Mouse (Mus musculus): Measurements from ENCODE around the gene Mup1. TPM values are rescaled to one million over a fixed set of nuclear protein-coding genes. Genes with fewer than 3 reads are reported as not detected.
"Not testable (repeated sequence)": the region's sequence is repeated elsewhere in the genome, so short reads cannot be mapped to it uniquely, and the experiment has no call there.

The Mup1 gene
- not detected in 2 replicates for polyA plus RNA-seq (2016; fragmentation: Nextera tagmentation; extraction: Ambion mirVana)

DNA sequence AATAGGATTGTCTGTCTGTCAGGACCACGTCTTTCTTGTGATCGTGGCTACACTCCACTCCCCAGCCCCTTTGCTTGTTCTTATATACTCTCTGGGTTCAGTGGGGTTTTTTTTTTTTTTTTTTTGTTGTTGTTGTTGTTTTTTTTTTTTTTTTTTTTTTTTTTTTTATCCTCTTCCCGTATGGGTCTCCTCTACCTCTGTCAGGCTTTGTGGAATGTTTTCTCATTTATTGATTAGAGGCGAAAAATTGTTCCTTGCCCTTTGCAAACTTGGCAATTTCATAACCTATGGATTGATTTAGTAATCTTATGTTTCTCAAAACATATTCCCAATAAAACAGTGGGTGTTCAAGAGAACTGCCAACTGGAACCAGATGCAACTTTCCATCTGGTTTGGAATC lies at the start of gene Mup1:
Gene Mup1, minus strand, starts transcription at position 101 of the 400 bp plus-strand sequence.
- DNase-seq (ENCODE audit: low spot score); H3K27ac ChIP-seq; H3K9me3 ChIP-seq; H3K4me3 ChIP-seq; H3K4me1 ChIP-seq (replicated peaks); H3K36me3 ChIP-seq; H3K27me3 ChIP-seq (ENCODE audit: insufficient read depth, poor library complexity, severe bottlenecking): not testable (repeated sequence)
- WGBS, result 83% methylated on average over 2 of the region's 4 CpGs

Other genes with a start within 250 kb of the Mup1 start
- gene Mup9, start 80.0 kb downstream of the Mup1 start, polyA plus RNA-seq (2016; fragmentation: Nextera tagmentation; extraction: Ambion mirVana), result not detected in 2 replicates
- gene Mup10, start 80.2 kb upstream of the Mup1 start, polyA plus RNA-seq (2016; fragmentation: Nextera tagmentation; extraction: Ambion mirVana), result not detected in 2 replicates
- not detected in 2 replicates for gene Mup11, start 160.5 kb upstream of the Mup1 start, polyA plus RNA-seq (2016; fragmentation: Nextera tagmentation; extraction: Ambion mirVana)
- gene Mup12, start 239.4 kb upstream of the Mup1 start, polyA plus RNA-seq (2016; fragmentation: Nextera tagmentation; extraction: Ambion mirVana), result not detected in 2 replicates